Mouse (Mus musculus) thymus, adult 2 months (tissue): ENCODE data around the gene Ctsa. TPM values are rescaled to one million over a fixed set of nuclear protein-coding genes. Genes with fewer than 3 reads are reported as not detected.
A peak's percentile ranks its signal among the peaks of the same experiment; 100 is the strongest.

ENCODE experiments used
- DNase-seq: peaks from one replicate; pipeline ENCODE4 v3.0.0; 2021
- H3K27ac ChIP-seq: fragments of 200-500 bp; 2 replicates; pipeline ENCODE4 v1.5.1; 2012; ENCODE audit warnings: low read length, control low read depth; ENCODE audit not compliant: control insufficient read depth, insufficient read depth
- H3K27me3 ChIP-seq: fragments of 200-500 bp; 2 replicates; pipeline ENCODE4 v1.6.1; 2012; ENCODE audit warnings: mild to moderate bottlenecking, low read length, moderate library complexity, mixed read lengths; ENCODE audit not compliant: control insufficient read depth, insufficient read depth
- H3K36me3 ChIP-seq: fragments of 200-500 bp; 2 replicates; pipeline ENCODE4 v1.6.1; 2012; ENCODE audit warnings: mild to moderate bottlenecking, low read length, moderate library complexity; ENCODE audit not compliant: control insufficient read depth, insufficient read depth
- H3K4me1 ChIP-seq: fragments of 200-500 bp; replicated peaks from 2 replicates; pipeline ENCODE4 v1.6.1; 2012; ENCODE audit warnings: low read length; ENCODE audit not compliant: control insufficient read depth, insufficient read depth
- H3K4me3 ChIP-seq: fragments of 200-500 bp; 2 replicates; pipeline ENCODE4 v1.5.1; 2012; ENCODE audit warnings: mild to moderate bottlenecking, low read length, control low read depth, moderate library complexity; ENCODE audit not compliant: control insufficient read depth, insufficient read depth
- CTCF ChIP-seq: fragments of 200-500 bp; IDR thresholded peaks from 2 replicates; pipeline ENCODE4 v1.5.1; 2012; ENCODE audit warnings: mild to moderate bottlenecking, control low read depth, low read length, moderate library complexity, borderline replicate concordance; ENCODE audit not compliant: control insufficient read depth, poor library complexity, insufficient read depth; ENCODE audit errors: extremely low read depth
- POLR2A ChIP-seq: fragments of 200-500 bp; IDR thresholded peaks from 2 replicates; pipeline ENCODE4 v1.6.1; 2012; ENCODE audit warnings: mild to moderate bottlenecking, low read length, control low read depth, moderate library complexity; ENCODE audit not compliant: control insufficient read depth, poor library complexity, insufficient read depth; ENCODE audit errors: extremely low read depth
- WGBS: fragments of 180-500 bp; shearing (Covaris S2); methylation state at CpG from one replicate; pipeline ENCODE4 v1.1.7; 2018; 5-methylcytosine and 5-hydroxymethylcytosine counted together
- polyA plus RNA-seq: library from polyadenylated mRNA; depleted of rRNA; stranded (reverse); fragments of >200 nt; gene quantifications from 2 replicates; pipeline ENCODE4 v1.2.3, GENCODE M21; 2012; rRNA removed

Gene Ctsa
- 467 and 538 TPM in 2 replicates for polyA plus RNA-seq

DNA sequence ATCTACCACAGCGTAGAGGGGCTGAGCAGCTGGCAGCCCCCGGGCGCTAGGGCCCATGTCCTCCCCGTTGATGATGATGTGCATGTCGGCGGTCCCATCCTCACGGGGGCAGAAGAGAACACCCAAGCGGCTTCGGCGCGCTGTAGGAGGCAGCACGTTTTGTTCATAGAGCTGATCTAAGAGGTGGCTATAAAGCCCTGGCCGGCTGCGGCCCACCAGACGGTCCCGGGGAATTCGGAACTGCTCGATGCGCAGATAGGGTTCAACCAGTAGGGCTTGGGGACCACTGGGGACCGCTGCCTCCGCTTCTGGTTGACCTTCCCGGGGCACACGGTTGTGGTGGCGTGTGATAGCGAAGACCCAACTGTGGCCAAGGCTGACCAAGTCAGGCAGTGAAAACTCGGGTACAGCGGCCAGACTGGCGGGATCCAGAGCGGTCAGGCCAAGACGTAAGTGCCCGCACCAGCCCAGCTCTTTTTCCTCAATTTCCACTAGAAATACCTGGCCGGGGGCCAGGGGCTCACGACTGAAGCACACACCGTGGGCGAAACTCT lies at the start of gene Ctsa:
Gene Ctsa, plus strand, starts transcription at position 126 of the 554 bp plus-strand sequence.
- Histone ChIP-seq H3K27me3 (no peaks in the 10 kb centered on the region), H3K4me3 (peak within 1 kb of the TSS; percentile 87), H3K27ac (peak within 1 kb of the TSS; percentile 55), H3K4me1 (peaks cover 20% of the 10 kb centered on the region), H3K36me3 (peaks cover 5% of the 10 kb centered on the region; the same call in 1 of the 2 replicates)
- peak; percentile 82 for DNase-seq
- 0 out of 2 replicates have a peak, but pooled peaks have one; percentile 22 for TF ChIP-seq POLR2A
- TF ChIP-seq CTCF: peak; percentile 76
- under 1% methylated on average over 35 of the region's 35 CpGs for WGBS

GRCm38 (mm10) chr2:164783926-164784581 lies 48.6 kb upstream of the Ctsa start:
- Histone ChIP-seq H3K27ac (no peak overlapping the region), H3K4me1 (peaks cover 8% of the 10 kb centered on the region), H3K36me3 (no peaks in the 10 kb centered on the region), H3K4me3 (no peak overlapping the region), H3K27me3 (no peaks in the 10 kb centered on the region)
- WGBS: 84% methylated on average over 7 of the region's 7 CpGs
- TF ChIP-seq CTCF (no peak), POLR2A (no peak)
- no peak for DNase-seq

DNA sequence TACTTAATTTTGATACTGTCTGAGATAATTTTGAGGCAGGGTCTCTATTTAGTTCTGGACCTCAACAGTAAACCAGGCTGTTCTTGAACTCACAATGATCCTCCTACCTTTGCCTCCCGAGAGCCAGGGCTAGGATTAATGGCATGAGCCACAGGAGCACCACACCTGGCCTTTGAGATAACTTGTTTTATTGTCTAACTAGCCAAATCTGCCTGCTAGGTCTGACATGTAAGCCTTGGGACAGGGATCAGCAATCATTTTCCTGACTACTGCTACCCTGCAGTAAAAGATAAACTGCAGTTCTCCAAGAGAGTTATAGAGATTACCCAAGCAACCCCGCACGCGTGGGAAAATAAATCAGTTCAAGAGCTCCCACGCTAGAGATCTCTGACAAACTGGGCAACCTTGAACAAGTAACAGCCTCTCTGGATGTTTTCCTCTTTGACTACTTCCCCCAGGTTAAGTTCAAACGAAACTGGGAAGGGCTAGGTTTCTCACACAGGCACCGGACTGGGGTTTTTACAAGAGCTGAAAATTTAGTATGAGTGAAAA lies 47.7 kb upstream of the Ctsa start:
- no peaks in the 10 kb centered on the region for H3K36me3 ChIP-seq
- no peak overlapping the region for H3K27ac ChIP-seq
- no peak overlapping the region; the same call in 1 of the 2 replicates for H3K4me3 ChIP-seq
- 15% methylated on average over 7 of the region's 7 CpGs for WGBS
- peaks cover 8% of the 10 kb centered on the region for H3K4me1 ChIP-seq
- DNase-seq: no peak
- H3K27me3 ChIP-seq: no peaks in the 10 kb centered on the region
- TF ChIP-seq CTCF (no peak), POLR2A (no peak)

- H3K27ac ChIP-seq: no peak within 1 kb of the TSS
- TF ChIP-seq CTCF (no peak; the same call in 1 of the 2 replicates), POLR2A (no peak)
- H3K27me3 ChIP-seq: no peaks in the 10 kb centered on the region
- H3K4me3 ChIP-seq: peak within 1 kb of the TSS; percentile 75
- under 1% methylated on average over 88 of the region's 89 CpGs for WGBS
- peak; percentile 61 for DNase-seq
- peaks cover 8% of the 10 kb centered on the region for H3K4me1 ChIP-seq
- H3K36me3 ChIP-seq: no peaks in the 10 kb centered on the region
Observed at GRCm38 (mm10) chr2:164785481-164786387, 46.9 kb upstream of the Ctsa start, which contains the start of gene Snx21. TSS of gene Snx21 (plus strand) at chr2:164785823.

DNA sequence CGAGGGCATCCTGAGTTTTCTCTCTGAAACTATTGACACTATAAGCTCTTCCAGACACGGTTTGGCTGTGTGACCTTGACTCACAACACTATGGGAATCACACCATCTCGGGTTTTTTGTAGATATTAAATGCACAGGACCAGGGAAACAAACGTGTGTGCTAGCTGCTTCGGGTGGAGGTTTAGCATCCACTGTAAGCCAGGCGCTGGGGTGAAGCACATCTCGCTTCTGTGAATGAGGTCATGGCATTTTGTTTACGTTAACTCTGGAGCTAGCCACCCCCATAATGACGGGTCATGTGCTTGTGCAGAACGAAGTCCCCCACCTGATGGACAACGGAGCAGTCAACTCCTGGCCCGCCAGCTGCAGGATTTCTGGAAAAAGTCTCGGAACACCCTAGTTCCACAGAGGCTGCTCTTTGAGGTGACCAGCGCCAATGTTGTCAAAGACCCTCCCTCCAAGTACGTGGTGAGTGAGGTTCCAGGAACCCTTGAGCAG lies 46.2 kb upstream of the Ctsa start:
- H3K27me3 ChIP-seq: no peaks in the 10 kb centered on the region
- H3K36me3 ChIP-seq: no peaks in the 10 kb centered on the region
- H3K27ac ChIP-seq: no peak overlapping the region
- DNase-seq: no peak
- WGBS: 30% methylated on average over 15 of the region's 15 CpGs
- peak overlapping the region; percentile 75 for H3K4me3 ChIP-seq
- H3K4me1 ChIP-seq: peaks cover 8% of the 10 kb centered on the region
- TF ChIP-seq POLR2A: no peak
- TF ChIP-seq CTCF: no peak

- Histone ChIP-seq H3K4me1 (peaks cover 8% of the 10 kb centered on the region), H3K27ac (no peak overlapping the region), H3K27me3 (no peaks in the 10 kb centered on the region), H3K4me3 (no peak overlapping the region), H3K36me3 (0 out of 2 replicates have a peak, but pooled peaks cover 4% of the 10 kb centered on the region)
- 66% methylated on average over 3 of the region's 3 CpGs for WGBS
- DNase-seq: no peak
- TF ChIP-seq POLR2A: no peak
- no peak for TF ChIP-seq CTCF
Observed at GRCm38 (mm10) chr2:164787032-164787431, 45.6 kb upstream of the Ctsa start.
